Mouse (Mus musculus): ENCODE measurements around the gene Pnpla2.

GRCm38 (mm10) chr7:141466607-141467148 lies 11.7 kb downstream of the Pnpla2 start:
- TF ChIP-seq CTCF (IDR thresholded peaks at IDR 0.05; ENCODE audit: low read depth) (no peak), EP300 (optimal IDR thresholded peaks at IDR 0.05) (no peak)
